Mouse (Mus musculus): ENCODE results near the gene Cers5. TPM values are rescaled to one million over a fixed set of nuclear protein-coding genes. Genes with fewer than 3 reads are reported as not detected.
A peak's percentile ranks its signal among the peaks of the same experiment; 100 is the strongest.

The Cers5 gene
- total RNA-seq, 2 experiments from 2014 or later: 26.4 to 28.1 TPM

DNA sequence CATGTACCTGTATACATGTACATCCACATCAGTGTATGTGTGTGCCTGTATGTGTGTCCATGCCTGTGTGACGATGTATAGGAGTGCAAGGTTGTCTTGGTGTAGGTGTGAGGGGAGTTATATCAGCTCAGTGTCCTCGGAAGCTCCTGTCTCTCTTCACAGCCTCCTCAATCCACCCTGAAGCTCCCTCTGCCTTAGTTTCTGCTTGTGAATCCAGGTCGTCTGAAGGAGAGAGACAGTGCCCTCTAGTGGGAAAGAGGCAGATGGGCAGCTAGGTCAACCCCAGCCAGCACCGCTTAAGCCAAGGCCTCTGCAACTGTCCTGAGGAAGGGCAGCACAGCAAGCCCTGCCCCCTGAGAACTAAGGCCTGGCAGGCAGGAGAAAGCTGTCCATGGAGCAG, 84.0 kb downstream of the Cers5 start:
- DNase-seq: peak; percentile 65 to 76
- intact Hi-C loops (cut with DNase I): loop anchor here (1.0 to 5.0 kb wide), 2 partner anchors 92 to 191 kb away; no protein-coding TSS in a partner anchor

Other genes with a start within 250 kb of the Cers5 start
- gene Faim2, start 244.7 kb downstream of the Cers5 start, total RNA-seq (2021): under 1 TPM; 0.10 to 0.32 TPM
- gene Aqp2, start 193.8 kb downstream of the Cers5 start, total RNA-seq (2021): not detected
- under 1 TPM; 0.38 to 0.74 TPM for gene Aqp5, start 182.1 kb downstream of the Cers5 start, total RNA-seq (2021)
- not detected for gene Aqp6, start 171.5 kb downstream of the Cers5 start, total RNA-seq (2021)
- 10 to 100 TPM; 28.7 to 29.6 TPM for gene Racgap1, start 121.2 kb downstream of the Cers5 start, total RNA-seq (2021)
- gene Asic1, start 102.5 kb downstream of the Cers5 start, total RNA-seq (2021): under 1 TPM; 0.69 to 0.72 TPM
- 10 to 100 TPM; 39.2 to 40.2 TPM for gene Smarcd1, start 70.8 kb downstream of the Cers5 start, total RNA-seq (2021)
- gene Gm17349, start 67.4 kb downstream of the Cers5 start, total RNA-seq (2021): 1 to 10 TPM; 4.7 to 5.5 TPM
- gene Gpd1, start 55.4 kb downstream of the Cers5 start, total RNA-seq (2021): 100 to 1,000 TPM in 1 of 2 experiments, 10 to 100 TPM in 1; 74.8 to 238 TPM
- gene Cox14, start 47.3 kb downstream of the Cers5 start, total RNA-seq (2021): 100 to 1,000 TPM; 212 to 221 TPM
- gene Lima1, start 102.6 kb upstream of the Cers5 start, total RNA-seq (2021): 10 to 100 TPM; 27.9 to 32.8 TPM
- gene Fam186a, start 194.2 kb upstream of the Cers5 start, total RNA-seq (2021): not detected
- gene Larp4, start 197.2 kb upstream of the Cers5 start, total RNA-seq (2021): 10 to 100 TPM; 76.5 to 78.2 TPM

Data from heart, postnatal 10 days (tissue).